Comparison of ENCODE assay signal across 8 mouse cellular contexts in genomic region chr14:31392873-31393545, GRCm38 (mm10). TPM values are rescaled to one million over a fixed set of nuclear protein-coding genes. Genes with fewer than 3 reads are reported as not detected.
DNase-seq lines count a peak whose midpoint lies in the region; ATAC-seq lines count a peak whose summit lies in the region.

No protein-coding gene starts in this region.

- no peak overlapping the region for H3K4me3 ChIP-seq in kidney, embryonic 16.5 days (ENCODE audit: low read length)

- H3K4me2 ChIP-seq in kidney, embryonic 16.5 days (replicated peaks; ENCODE audit: low read depth, low read length) = no peak overlapping the region

- no peaks in the 10 kb centered on the region for H3K27me3 ChIP-seq in kidney, embryonic 16.5 days (ENCODE audit: insufficient read depth, low read length)

- H3K9ac ChIP-seq in kidney, embryonic 16.5 days (replicated peaks; ENCODE audit: low read length) = no peak overlapping the region

- H3K27ac ChIP-seq in kidney, embryonic 16.5 days (ENCODE audit: low read length) = no peak overlapping the region

- H3K36me3 ChIP-seq in kidney, embryonic 16.5 days (ENCODE audit: insufficient read depth, low read length) = peaks cover 7% of the 10 kb centered on the region; the same call in 1 of the 2 replicates

- peaks cover 20% of the 10 kb centered on the region for H3K4me1 ChIP-seq in kidney, embryonic 16.5 days (ENCODE audit: insufficient read depth, low read length)

- WGBS in kidney, embryonic 16.5 days = 84% methylated on average over 8 of the region's 8 CpGs

- ATAC-seq in kidney, embryonic 16.5 days (ENCODE audit: low FRiP score, low TSS enrichment) = no peak

- intact Hi-C loops in left cerebral cortex, postnatal 4 days (cut with DNase I) = loop anchor here (5.0 kb wide), 1 partner anchor 44 kb away; the partner anchor contains the start of gene Sh3bp5

- peaks cover 7% of the 10 kb centered on the region; the same call in 1 of the 2 replicates for H3K9me3 ChIP-seq in kidney, embryonic 16.5 days (ENCODE audit: low read length)

- DNase-seq in cerebellum, adult 9-10 months = peak; percentile 55
- no peak for DNase-seq in cerebellum, adult 18-20 months
- peak; percentile 78 for DNase-seq in right cerebral cortex, adult 18-20 months
- DNase-seq in right cerebral cortex, postnatal 4 days = no peak
- peak; percentile 48 for DNase-seq in left cerebral cortex, postnatal 4 days
- DNase-seq in yolk sac, embryonic 10.5 days (ENCODE audit: low spot score) = no peak
- DNase-seq in testis, postnatal 14 days (ENCODE audit: low spot score) = no peak

RNA-seq across cellular contexts. Expression of gene Sh3bp5, which starts 42.9 kb away (rescaled TPM):
- total RNA-seq in left cerebral cortex, postnatal 4 days (2021) = 100 to 1,000 TPM; 140 to 147 TPM
- 34.1 and 39.0 TPM in 2 replicates for polyA plus RNA-seq in kidney, embryonic 16.5 days (2015; fragmentation: Nextera tagmentation; extraction: Ambion mirVana)

RNA-seq across cellular contexts. Expression of gene Capn7, which starts 56.6 kb away (rescaled TPM):
- total RNA-seq in left cerebral cortex, postnatal 4 days (2021) = 10 to 100 TPM; 60.9 to 61.4 TPM
- 45.0 and 48.8 TPM in 2 replicates for polyA plus RNA-seq in kidney, embryonic 16.5 days (2015; fragmentation: Nextera tagmentation; extraction: Ambion mirVana)

Comparison
In these comparisons a context has a peak if more than half of its experiments do, and no peak if none do; other contexts are left out.
1. DNase-seq: peak in cerebellum, adult 9-10 months (single experiment), right cerebral cortex, adult 18-20 months (single experiment) and left cerebral cortex, postnatal 4 days (single experiment); none in cerebellum, adult 18-20 months (0 of 2), right cerebral cortex, postnatal 4 days (single experiment), yolk sac, embryonic 10.5 days (single experiment) and testis, postnatal 14 days (single experiment).